Mouse (Mus musculus): Measurements from ENCODE around the gene Zmpste24.
"Not testable (repeated sequence)": the region's sequence is repeated elsewhere in the genome, so short reads cannot be mapped to it uniquely, and the experiment has no call there.

Gene Zmpste24

DNA sequence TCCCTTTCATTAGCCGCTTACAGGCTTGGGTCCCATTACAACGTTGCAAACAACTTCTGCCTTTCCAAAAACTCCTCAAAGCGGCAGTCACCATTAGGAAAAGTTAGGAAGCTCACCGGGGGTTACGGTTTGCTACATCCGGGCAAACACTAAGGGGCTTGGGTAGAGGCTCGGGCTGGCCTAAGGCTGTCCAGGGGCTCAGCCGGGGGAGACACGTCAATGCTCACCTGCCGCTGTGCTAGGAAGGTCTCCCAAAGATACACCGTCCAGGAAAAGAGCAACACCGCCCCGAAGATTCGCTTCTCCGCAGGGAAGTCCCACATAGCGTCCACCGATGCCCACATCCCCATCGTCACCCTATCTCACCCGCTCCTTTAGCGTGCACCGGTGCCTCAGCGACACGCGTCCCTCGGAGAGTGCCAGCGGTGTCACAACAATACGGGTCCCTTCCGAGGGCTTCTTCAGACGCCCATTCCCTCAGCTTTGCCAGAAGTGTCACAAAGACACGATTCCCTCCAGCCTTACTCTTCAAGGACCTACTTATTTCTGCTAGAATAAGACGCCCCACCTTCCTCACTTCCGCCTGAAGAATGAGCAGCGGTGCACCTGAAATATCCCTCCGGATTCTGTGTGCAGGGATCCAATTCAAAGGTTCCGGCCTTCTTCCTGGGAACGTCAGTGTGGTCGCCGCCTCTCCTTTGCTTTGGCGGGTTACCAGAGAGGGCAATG, at the start of gene Zmpste24:
Zmpste24 (minus strand) TSS at position 592 of the 729 bp plus-strand sequence.
- DNase-seq (ENCODE audit: low spot score in 2 of 2) = peak; percentile 93 to 94

- no peak for DNase-seq (ENCODE audit: low spot score in 2 of 2)
Observed at GRCm38 (mm10) chr4:121109126-121109525, 11.1 kb upstream of the Zmpste24 start, which contains the start of gene Tmco2. Gene Tmco2, minus strand, starts transcription at chr4:121109226.

DNA sequence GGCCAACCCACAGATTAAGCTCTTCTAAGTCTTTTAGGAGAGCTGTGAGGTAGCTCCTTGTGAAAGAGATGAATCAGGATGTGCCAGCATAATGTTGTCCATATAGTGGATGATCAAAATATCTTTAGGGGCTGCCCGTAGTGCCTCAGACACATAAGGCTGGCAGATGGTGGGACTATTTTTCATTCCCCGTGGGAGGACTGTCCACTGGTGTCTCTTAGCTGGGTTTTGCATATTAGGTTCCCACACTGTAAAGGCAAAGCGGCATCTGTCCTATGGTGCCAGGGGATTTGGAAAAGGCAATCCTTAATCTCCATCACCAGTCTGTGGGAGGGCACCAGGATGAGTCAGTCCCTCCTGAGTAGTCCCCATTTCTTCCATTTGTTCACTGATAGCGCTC, 5.3 kb upstream of the Zmpste24 start:
- DNase-seq (ENCODE audit: low spot score in 2 of 2) = peak in 1 of 2 experiments; percentile 50

- no peak for DNase-seq (ENCODE audit: low spot score in 2 of 2)
Observed at GRCm38 (mm10) chr4:121090211-121090610, 7.8 kb downstream of the Zmpste24 start.

DNA sequence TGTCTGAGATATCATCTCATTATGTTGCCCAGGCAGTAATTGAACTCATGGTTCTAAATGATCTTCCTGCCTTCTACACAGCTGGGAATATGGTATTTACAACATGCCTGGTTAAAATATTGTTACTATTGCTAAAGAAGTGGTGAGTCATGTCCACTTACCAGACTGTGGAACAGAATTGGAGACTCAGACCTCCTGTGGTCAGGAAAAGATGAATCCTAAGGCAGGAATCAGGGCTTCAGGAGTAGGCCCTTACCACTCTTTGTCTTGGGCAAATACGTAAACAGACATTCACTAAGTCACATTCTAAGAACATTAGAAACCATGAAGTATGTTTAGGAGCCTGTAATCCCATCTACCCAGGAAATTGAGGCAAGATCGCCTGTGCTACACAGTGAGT, 9.3 kb downstream of the Zmpste24 start:
- no peak for DNase-seq (ENCODE audit: low spot score in 2 of 2)

DNA sequence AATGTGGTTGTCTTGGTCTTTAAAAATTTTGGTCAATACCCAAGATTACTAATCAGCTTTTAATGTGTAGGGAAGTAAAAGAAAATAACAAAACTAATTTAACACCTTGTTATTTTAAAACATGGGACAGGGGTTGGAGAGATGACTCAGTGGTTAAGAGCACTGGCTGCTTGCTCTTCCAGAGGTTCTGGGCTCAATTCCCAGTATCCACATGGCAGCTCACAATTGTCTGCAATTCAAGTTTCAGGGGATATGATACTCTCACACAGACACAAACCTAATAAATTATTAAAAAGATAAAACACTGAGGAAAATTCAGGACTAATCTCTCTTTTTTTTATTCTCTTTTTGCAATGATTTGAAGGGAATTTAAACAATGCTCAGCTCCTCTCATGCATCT, 13.5 kb downstream of the Zmpste24 start:
- no peak for DNase-seq (ENCODE audit: low spot score in 2 of 2)

DNA sequence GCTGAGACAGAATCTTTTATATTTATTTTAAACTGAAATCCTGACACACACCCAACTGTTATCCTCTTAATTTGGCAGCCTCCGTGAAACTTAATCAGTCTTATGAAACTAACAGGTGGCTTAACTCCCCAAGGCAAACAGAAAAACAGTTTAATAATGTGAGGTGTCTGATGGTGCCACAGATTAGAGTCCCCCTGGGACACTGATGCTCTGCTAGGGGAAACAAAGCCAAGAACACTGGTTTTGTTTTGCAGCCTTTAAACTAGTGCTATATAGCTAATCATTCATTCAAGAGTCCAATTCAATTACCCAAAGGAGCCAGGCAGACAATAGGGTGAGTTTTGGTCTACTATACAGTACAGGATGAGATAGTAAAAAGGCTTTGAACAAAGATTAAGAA, 17.6 kb downstream of the Zmpste24 start:
- DNase-seq (ENCODE audit: low spot score in 2 of 2) = no peak

- DNase-seq (ENCODE audit: low spot score in 2 of 2) = no peak
Observed at GRCm38 (mm10) chr4:121077915-121078646, 20.0 kb downstream of the Zmpste24 start.

DNA sequence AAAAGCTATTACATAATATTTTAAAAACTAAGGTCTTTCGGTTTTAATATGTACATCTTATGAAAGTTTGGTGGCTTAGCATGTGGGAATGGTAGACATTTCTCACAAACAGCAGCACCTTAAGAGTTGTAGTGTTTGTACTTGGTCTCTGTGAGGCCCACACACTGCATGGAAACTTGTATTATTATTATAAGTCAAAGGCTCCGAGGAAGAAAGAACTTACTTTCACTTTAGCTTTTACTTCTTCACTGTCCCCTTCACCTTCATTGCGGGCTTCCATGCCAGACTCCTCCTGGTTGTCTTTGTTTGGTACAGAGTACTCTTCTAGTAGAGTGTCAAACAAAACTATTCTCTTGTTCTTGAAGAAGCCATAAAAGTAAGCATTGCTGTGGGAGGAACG, 23.8 kb downstream of the Zmpste24 start:
- DNase-seq (ENCODE audit: low spot score in 2 of 2) = no peak

- DNase-seq (ENCODE audit: low spot score in 2 of 2) = no peak
Observed at GRCm38 (mm10) chr4:121065336-121065735, 32.7 kb downstream of the Zmpste24 start.

- DNase-seq (ENCODE audit: low spot score in 2 of 2) = not testable (repeated sequence)
Observed at GRCm38 (mm10) chr4:121059218-121059617, 38.8 kb downstream of the Zmpste24 start.

- DNase-seq (ENCODE audit: low spot score in 2 of 2) = peak in 1 of 2 experiments; percentile 40
Observed at GRCm38 (mm10) chr4:121057032-121057431, 41.0 kb downstream of the Zmpste24 start.

DNA sequence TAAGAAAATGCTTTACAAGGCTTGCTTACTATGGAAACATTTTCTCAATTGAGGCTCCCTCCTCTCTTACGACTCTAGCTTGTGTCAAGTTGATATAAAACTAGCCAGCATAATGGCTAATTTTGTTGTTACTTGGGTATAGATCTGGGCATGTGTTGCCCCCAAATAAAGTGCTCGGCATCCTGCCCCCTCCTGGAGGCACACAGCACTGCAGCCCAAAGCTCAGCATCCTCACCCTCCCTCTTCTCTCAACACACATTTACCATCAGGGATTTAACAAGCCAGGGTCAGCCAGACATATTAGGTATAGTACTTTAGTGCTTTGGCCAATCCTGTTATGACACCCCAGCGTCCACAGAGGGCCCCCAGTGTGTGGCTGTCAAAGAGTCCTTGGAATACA, 41.7 kb downstream of the Zmpste24 start:
- DNase-seq (ENCODE audit: low spot score in 2 of 2) = no peak

GRCm38 (mm10) chr4:121052454-121053323, 45.4 kb downstream of the Zmpste24 start:
- DNase-seq (ENCODE audit: low spot score in 2 of 2) = peak; percentile 54 to 57

- DNase-seq (ENCODE audit: low spot score in 2 of 2) = no peak
Observed at GRCm38 (mm10) chr4:121051863-121052262, 46.2 kb downstream of the Zmpste24 start.

DNA sequence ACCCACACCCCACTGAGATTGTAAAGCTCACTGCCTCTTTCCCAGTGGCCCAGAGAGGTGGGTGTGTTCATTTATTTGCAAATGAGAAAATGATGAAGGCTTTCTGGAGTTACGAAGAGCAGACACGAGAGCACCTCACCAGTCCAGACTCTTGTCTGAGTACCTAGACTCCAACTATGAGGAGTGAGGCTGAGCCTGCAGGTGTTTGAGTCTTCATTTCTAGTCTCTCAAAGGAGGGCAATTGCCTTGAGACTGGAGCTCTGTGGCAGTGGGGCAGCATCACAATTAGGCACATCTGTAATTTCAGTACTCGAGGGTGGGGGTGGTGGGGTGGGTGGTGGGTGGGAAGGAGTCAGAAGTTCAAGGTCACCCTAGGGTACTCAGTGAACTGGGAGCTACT, 55.1 kb downstream of the Zmpste24 start:
- DNase-seq (ENCODE audit: low spot score in 2 of 2) = no peak

- no peak for DNase-seq (ENCODE audit: low spot score in 2 of 2)
Observed at GRCm38 (mm10) chr4:121042472-121042871, 55.6 kb downstream of the Zmpste24 start.

DNA sequence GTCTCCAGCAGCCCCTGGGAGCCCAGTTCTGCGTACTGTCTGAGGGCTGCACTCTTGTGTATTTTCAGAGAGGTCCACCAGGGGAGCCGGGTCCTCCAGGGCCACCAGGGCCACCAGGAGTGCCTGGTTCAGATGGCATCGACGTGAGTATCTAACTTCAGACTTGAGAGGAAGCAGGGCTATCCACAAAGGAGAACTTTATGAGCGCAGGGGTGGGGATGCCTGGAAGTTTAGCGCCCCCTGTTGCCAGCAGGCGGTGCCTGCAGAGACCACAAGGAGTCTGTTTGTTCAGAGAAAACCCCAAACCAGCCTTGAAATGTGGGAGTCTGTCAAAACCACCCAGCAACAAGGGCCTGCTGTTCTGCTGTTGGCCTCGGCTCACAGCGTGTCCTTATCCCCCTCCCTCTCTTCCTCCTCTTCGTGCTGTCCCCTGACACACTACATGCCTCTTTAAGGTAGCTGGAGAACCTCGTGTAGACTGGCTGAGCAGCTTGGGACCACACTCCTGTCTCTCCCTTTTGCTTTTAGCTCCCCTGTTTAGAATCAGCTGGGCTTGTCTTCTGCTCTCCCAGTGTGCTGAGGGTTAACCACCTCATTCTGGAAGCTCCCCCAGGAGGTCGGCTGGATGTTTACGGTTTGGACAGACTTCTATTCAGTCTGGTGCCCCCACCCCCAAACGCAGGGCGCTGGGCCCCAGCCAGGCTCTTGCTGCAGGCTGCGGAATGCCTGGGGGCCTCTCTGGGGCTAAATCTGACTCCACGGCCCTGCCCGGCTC, 57.0 kb downstream of the Zmpste24 start:
- peak; percentile 82 to 85 for DNase-seq (ENCODE audit: low spot score in 2 of 2)

DNA sequence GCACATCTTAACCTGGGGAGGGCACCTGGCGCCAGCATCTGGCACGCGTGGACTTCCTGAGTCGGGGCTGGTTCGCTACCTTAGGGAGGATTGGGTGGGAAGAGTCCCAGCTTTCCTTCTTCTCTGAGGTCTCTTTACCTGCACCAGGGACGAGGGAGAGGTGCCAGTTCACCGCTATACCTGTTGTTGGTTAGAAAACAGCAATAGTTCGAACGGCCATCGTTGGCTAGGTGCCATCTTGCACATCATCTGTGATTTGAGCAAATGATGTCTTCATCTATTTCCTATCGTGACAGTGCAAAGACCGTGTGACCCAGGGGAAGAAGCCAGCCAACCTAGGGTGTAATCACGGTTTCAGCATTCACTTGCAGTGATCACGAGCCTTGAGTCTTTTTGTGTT, 57.7 kb downstream of the Zmpste24 start:
- DNase-seq (ENCODE audit: low spot score in 2 of 2) = no peak

DNA sequence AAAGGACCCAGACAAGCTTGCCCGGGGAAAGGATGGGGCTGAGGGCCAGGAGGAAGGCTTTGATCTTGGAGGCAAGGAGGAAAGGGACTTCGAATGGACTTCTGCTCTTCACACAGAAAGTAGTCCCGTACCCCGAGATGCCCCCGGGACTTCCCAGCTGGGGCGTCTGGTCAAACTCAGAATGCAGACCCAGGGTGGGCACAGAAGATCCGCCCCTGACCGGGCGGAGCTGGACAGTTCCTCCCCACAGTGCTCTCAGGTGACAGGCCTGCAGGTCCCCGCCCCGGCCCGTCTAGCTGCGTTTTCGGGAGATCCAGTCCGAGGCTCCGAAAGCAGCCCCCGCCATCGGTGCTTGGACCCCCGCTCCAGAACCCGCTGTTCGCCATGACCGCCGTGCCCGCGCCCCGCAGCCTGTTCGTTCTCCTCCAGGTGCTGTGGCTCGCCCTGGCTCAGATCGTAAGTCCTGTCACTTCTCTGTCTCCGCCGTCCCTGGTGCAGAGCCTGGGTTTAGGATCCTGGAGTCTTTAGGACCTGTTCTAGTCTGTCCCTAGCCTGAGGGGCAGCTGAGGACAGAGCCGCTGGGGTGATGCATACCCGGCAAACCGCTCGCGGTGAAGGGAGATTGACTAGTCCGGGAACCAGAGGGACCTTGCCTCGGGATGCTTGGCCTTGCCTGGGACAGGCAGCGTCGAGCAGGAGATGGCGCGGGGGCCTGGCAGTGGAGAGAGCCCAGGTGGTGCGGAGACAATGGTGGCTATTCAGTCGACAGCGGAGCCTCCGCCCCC, 58.5 kb downstream of the Zmpste24 start, which contains the start of gene Col9a2:
Col9a2 (plus strand) TSS at position 55 of the 785 bp plus-strand sequence.
- DNase-seq (ENCODE audit: low spot score in 2 of 2) = peak in 1 of 2 experiments; percentile 42
